Mouse (Mus musculus) mouse embryonic stem cell (cell line): ENCODE measurements around the gene Myo15.
"Not testable (repeated sequence)": the region's sequence is repeated elsewhere in the genome, so short reads cannot be mapped to it uniquely, and the experiment has no call there.

Source experiments
- in situ Hi-C, 2 experiments: fragments of 300-500 bp; cut with MboI; formaldehyde crosslinking; loops; 1 replicate in 1 of 2; 3 replicates in 1 of 2; pipeline ENCODE4 v1.14.3; 2019 to 2020; ENCODE audit warnings: low sequenced_read_pairs in 2 of 2, low pct_unique_long_range_greater_than_20kb in 1 of 2, mixed read lengths in 1 of 2; ENCODE audit not compliant: unreplicated experiment in 1 of 2

The Myo15 gene

DNA sequence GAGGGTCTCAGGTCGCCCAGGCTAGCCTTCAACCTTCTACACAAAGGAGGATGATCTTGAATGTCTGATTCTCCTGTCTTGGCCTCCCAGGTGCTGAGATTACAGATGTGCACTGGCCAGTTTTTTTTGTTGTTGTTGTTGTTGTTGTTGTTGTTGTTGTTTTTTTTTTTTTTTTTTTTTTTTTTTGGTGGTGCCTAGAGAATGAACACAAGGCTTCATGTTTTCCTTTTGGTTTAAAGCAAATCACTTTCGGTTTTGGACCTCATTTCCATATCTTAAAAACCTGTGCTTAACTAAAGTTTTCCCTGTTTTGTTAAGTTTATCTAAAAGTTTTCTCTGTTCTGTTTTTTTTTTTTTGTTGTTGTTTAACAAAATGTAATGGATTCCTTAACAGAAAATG is 70.4 kb downstream of the Myo15 start:
- in situ Hi-C loops: no loop called here

GRCm38 (mm10) chr11:60540002-60540610 is 71.0 kb downstream of the Myo15 start:
- in situ Hi-C loops: no loop called here

DNA sequence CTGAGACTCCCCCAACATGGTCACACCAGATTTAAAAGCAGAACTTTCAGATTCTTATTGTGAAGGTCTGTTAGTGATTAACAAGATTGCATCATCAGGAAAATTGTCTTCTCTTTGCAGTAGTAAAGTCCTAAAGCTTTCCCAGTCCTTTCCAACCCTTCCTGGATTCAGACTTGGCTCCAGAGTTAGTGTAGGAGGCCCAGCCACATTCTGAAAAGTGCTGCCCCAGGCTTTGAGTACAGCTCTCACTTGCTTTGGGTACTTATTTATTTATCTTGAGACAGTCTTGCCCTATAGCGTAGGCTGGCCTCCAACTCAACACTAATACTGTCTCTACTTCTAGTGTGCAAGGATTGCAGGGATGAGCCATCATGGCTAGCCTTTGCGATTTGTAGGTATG is 71.6 kb downstream of the Myo15 start:
- in situ Hi-C loops: no loop called here

GRCm38 (mm10) chr11:60541831-60542230 is 72.7 kb downstream of the Myo15 start:
- in situ Hi-C loops: no loop called here

DNA sequence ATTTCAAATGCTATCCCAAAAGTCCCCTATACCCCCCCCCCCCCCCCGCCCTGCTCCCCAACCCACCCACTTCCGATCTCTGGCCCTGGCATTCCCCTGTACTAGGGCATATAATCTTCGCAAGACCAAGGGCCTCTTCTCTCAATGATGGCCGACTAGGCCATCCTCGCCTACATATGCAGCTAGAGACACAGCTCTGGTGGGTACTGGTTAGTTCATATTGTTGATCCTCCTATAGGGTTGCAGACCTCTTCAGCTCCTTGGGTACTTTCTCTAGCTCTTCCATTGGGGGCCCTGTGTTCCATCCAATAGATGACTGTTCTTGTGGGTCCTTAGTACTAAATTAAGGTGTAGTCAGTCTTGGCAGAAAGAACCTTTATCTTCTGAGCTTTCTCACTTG is 74.1 kb downstream of the Myo15 start:
- in situ Hi-C loops: not testable (repeated sequence)

DNA sequence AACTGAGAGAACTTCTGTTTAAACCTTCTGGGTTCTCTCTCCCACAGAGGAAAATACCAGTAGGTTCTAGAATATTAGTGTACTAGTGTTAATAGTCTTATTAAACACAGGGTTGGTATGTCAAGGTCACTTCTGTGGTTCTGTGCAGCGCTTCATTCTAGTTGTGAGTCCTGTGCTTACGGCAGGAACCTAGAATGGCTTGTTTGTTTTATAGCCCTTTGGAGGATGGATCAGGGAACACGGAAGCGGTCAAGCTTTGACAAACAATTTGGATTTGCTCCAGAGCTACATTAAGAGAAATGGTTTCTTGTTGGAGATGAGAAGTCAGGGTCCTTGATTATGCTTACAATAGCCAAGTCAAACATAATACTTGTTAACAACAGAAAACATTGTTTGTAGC is 76.3 kb downstream of the Myo15 start:
- in situ Hi-C loops: no loop called here

DNA sequence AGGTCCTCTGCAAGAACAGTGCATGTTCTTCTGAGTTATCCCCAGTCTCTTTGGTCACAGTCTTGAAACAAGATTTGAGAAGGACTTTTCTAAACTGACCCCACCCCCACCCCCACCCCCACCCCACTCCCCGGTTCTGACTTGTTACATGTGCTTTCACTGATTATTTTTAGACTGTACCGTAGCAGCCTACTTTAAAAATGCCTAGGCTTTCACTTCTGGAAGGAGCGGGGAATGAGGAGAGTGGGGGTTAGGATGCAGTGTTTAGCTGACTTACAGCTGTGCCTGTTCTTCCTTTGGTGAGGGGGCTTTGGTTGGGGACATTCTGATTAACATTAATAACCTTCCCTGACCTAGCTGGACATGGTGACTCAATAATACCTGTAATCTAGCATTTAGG is 79.0 kb downstream of the Myo15 start:
- in situ Hi-C loops: no loop called here

GRCm38 (mm10) chr11:60553091-60553490 is 84.0 kb downstream of the Myo15 start:
- in situ Hi-C loops: loop anchor here in 1 of 2 experiments (25.0 kb wide), 1 partner anchor 159 kb away; no protein-coding TSS in a partner anchor

DNA sequence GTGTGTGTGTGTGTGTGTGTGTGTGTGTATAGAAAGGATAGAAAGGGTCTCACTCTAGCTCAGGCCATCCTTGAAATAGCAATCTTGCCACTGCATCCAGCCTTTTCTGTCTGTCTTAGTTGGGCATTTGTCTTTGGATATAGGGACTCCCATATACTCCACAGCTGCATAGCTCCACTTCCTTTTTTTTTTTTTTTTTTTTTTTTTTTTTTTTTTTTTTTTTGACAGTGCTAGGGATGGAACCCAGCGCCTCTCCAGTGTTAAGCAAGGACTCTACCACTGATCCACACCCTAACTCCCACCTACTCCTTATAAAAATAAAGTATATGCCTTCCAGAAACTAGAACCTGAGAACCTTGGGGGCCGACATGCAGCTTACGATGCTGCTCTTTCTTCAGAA is 88.5 kb downstream of the Myo15 start:
- in situ Hi-C loops: loop anchor here in 1 of 2 experiments (25.0 kb wide), 1 partner anchor 155 kb away; no protein-coding TSS in a partner anchor

GRCm38 (mm10) chr11:60559342-60559741 is 90.2 kb downstream of the Myo15 start:
- in situ Hi-C loops: loop anchor here in 1 of 2 experiments (25.0 kb wide), 1 partner anchor 153 kb away; no protein-coding TSS in a partner anchor

GRCm38 (mm10) chr11:60574006-60574405 is 104.9 kb downstream of the Myo15 start:
- in situ Hi-C loops: loop anchor here in 1 of 2 experiments (25.0 kb wide), 1 partner anchor 138 kb away; no protein-coding TSS in a partner anchor
